Mouse (Mus musculus): ENCODE results near the gene Vps4b. TPM values are rescaled to one million over a fixed set of nuclear protein-coding genes. Genes with fewer than 3 reads are reported as not detected.
A peak's percentile ranks its signal among the peaks of the same experiment; 100 is the strongest.

Gene Vps4b
- polyA plus RNA-seq, 1 experiment from 2014 or later: 34.5 TPM

DNA sequence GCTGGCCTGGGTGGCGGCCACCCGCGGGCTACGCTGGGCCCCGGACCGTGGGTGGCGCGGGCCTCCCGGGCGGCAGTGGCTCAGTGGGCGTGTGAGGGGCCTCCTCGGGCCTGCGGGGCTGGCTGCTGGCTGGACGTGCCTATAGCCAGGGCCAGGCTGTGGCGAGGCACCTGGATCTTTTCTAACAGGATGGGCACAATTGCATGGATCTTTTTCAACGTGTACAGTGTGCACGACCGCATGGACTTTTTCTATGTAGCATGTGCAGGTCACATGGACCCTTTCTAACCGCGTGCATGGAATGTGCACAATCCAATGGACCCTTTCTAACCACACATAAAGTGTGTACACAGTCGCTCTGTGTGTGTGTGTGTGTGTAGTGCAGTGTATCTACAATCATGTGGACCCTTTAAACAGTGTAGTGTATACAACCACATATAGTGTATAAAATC lies 82.0 kb downstream of the Vps4b start:
- Histone ChIP-seq H3K4me3 (peak overlapping the region; percentile 69), H3K4me2 (peak overlapping the region; percentile 87), H3K36me3 (no peaks in the 10 kb centered on the region), H3K9ac (peak overlapping the region; percentile 64), H3K27me3 (replicated peaks) (peaks cover 39% of the 10 kb centered on the region), H3K9me3 (replicated peaks) (no peaks in the 10 kb centered on the region), H3K4me1 (peaks cover 30% of the 10 kb centered on the region), H3K27ac (peak overlapping the region; percentile 58; the same call in 1 of the 2 replicates)
- 5% methylated on average over 18 of the region's 21 CpGs for WGBS (ENCODE audit: insufficient replicate concordance)
- ATAC-seq: peak; percentile 53

Other genes with a start within 250 kb of the Vps4b start
- gene Bcl2, start 82.5 kb downstream of the Vps4b start, polyA plus RNA-seq (2016; fragmentation: Nextera tagmentation; extraction: Ambion mirVana): 2.0 and 2.4 TPM in 2 replicates
- gene Kdsr, start 37.0 kb downstream of the Vps4b start, polyA plus RNA-seq (2016; fragmentation: Nextera tagmentation; extraction: Ambion mirVana): 3.8 and 4.3 TPM in 2 replicates
- gene Serpinb5, start 64.4 kb upstream of the Vps4b start, polyA plus RNA-seq (2016; fragmentation: Nextera tagmentation; extraction: Ambion mirVana): not detected in 2 replicates
- gene Serpinb12, start 137.7 kb upstream of the Vps4b start, polyA plus RNA-seq (2016; fragmentation: Nextera tagmentation; extraction: Ambion mirVana): not detected in 2 replicates
- gene Serpinb13, start 184.3 kb upstream of the Vps4b start, polyA plus RNA-seq (2016; fragmentation: Nextera tagmentation; extraction: Ambion mirVana): not detected in 2 replicates

All from liver, embryonic 12.5 days (tissue).